Mouse (Mus musculus) left cerebral cortex, adult 11 months (tissue): ENCODE data around the gene Mcu.

Experiments used
- DNase-seq: peaks from one replicate; pipeline ENCODE4 v3.0.0; 2022; ENCODE audit warnings: low spot score

Gene Mcu

DNA sequence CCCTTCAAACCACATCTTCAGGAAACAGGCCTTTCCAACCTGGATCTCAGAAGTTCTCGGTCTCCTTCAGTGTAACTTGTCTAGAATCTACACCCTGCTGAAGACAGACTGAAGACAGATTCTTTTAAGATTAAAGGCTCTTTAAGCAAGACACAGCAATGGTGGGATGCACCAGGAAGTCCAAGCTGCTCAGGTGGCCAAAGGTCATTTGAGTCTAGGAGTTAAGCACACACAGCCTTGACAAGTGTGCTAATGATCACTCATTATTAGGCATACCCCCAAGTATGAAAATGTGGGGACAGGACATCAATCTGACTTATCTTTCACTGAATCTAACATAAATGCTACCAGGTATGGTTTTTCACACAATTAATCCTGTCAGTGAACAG is 47.0 kb downstream of the Mcu start:
- DNase-seq = no peak

DNA sequence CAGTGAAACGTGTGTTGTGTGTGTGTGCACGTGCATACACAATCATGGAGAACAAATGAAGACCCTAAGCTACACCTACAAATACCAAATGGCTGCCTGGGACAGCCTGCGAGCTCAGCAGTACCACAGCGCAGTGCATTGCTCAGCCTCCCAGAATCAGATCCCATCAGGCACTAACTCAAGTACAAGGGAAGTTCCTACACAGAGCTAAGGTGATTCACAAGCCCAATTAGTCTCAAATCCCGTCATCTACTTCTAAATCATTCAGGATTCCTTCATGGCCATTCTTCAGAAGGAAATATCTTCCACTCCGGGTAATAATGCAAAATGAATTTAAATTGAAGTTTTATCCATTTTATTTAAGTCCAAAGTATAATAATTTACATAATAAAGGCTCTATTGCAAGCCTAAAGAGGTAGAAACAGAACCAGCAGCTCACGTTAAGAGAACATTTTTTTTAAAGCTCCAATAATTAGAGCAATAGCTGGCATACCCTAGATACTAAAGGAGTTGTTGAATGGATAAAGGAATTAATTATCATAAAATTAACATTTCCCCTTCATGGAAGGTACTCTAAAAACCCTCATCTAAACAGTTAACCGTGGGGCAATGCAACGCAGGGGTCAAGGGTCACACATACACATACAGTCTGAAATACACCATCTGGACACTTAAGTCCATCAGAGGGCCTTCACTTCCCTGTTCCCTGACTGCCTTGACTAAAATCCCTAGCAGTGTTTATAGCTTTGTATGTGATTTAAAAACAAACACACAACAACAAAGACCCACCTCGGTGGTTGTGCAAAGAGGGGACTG is 47.6 kb downstream of the Mcu start:
- DNase-seq = no peak

- DNase-seq = no peak
These were observed 49.5 kb downstream of the Mcu start for GRCm38 (mm10) chr10:59566968-59567367.

DNA sequence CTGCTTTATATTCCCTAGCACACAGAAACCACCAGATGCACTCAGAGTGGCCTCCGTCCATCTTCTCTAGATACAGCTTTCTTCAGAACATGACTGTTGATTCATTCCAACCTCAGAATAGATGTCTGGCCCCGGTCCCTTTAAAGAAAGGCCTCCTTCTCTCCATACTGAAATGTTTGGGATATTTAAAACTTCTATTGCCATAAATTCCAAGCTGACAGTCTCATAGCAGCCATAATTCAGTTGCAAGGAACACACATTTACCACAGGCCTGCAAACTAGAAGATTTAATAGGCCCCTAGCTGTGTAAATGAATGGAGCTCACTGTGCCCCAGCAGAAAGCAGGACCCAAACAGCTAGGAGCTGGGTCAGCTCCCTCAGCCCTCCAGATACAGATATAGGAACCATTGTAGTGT is 50.5 kb downstream of the Mcu start:
- no peak for DNase-seq

GRCm38 (mm10) chr10:59564551-59564950 is 51.9 kb downstream of the Mcu start:
- no peak for DNase-seq

GRCm38 (mm10) chr10:59562511-59562910 is 54.0 kb downstream of the Mcu start:
- no peak for DNase-seq

DNA sequence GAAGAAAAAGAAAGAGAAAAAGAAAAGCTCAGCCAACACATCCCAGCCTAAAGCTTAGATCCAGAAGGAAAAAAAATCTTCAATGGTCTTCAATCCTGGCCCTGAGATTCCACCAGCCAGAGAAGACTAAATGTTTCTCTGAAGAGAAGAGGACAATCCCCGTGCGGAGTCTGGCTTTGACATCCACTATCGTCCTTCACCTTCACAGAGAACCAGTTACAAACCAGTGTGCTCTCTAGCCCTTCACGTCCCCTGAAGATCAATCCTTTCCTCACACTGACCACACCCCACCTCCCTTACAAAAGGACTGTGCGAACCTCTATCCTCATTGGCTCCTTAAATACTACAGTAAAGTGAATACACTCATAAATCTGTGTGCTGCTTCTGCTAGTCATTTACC is 56.4 kb downstream of the Mcu start:
- no peak for DNase-seq

GRCm38 (mm10) chr10:59558602-59559001 is 57.9 kb downstream of the Mcu start:
- no peak for DNase-seq

- no peak for DNase-seq
These were observed 58.3 kb downstream of the Mcu start for GRCm38 (mm10) chr10:59558164-59558563.

DNA sequence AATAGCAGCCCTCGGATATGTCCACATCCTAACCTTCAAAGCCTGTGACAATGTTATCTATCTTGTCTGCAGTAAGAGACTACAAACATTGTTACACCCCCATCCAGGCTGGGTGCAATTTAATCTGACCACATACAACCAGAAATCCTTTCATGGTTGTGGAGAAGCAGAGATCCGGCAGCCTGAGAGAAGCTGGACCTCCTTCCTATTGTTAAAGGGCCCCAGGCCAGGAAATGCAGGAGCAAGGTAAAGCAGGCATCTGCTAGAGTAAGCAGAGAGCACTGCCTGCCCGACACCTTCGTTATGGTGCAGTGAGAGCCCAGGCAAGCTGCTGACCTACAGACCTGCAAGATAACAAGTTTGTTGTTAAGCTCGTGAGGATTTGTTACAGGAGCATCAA is 60.0 kb downstream of the Mcu start:
- DNase-seq = no peak

DNA sequence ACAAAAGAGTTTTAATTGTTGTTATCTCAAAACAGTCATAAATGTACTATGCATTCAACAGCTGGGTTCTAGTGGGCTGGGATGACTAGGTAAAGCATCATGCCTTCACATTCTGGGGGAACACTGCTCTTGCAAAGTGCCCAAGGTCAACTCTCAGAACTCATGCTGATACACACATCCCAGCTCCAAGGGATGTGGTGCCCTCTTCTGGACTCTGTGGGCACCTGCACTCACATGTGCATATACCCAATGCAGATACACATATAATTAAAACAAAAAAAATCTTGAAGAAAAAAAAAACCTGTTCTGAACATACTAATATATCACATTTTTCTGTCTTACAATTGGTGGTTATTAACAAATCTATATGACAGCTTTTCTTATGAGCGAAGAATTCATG is 62.2 kb downstream of the Mcu start:
- no peak for DNase-seq

DNA sequence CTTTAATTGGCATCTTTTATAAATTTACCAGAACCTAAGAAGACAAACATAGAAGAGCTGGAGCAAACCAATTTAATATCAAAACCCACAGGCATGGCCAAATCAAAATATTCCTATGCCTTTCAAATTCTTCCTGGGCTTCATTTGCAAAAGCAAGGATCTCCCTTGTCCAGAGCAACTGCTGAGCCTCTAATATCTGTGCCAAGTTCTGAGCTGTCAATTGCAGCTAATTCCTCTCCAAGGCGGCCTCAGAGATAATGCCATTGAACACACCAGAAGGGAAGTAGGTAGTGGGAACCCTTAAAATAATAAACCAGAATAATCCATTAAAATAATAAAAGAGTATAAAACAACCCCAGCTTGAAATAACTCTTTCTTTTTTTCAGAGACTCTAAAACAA is 64.0 kb downstream of the Mcu start:
- no peak for DNase-seq

DNA sequence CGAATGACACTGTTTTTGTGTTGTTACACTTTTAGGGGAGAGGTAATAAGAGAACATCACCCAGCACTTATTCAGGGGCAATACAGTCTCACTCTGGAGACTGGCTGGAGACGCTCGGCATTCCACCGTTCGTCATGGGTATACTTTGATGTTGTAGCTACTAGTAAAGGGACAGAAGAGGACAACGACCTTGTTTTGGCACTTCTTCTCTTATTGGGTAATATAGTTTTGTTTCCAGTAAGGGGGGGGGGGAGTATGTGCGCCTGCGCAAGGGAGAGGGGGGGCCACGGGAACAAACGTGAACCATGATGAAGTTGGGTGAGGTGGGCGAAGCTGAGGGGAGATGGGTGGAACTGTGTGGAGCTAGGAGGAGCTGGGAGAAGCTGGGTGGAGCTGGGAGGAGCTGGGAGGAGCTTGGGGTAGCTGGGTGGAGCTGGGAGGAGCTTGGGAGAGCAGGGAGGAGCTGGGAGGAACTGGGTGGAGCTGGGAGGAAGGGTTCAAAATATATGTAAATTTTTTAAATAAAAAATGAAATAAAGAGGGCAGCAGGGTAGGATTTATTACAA is 67.6 kb downstream of the Mcu start:
- no peak for DNase-seq

DNA sequence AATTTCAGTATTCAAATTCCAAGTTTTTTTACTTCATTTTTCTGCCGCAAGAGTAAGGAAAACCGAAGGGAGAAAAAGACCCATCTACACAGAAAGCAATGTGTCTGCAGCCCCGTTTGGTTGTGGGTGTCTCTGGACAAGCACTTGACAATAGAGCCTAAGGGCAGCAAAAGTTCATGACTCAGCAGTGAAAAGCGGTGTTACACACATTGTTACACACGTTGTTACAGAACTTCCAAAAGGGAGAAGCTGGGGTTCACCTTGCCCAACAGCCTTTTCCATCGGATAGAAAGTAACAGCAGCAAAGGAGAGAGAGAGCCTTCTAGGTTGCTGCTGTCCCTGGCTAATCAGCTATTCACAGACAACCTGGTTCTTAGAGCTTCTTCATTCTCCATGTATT is 68.3 kb downstream of the Mcu start:
- DNase-seq = no peak

DNA sequence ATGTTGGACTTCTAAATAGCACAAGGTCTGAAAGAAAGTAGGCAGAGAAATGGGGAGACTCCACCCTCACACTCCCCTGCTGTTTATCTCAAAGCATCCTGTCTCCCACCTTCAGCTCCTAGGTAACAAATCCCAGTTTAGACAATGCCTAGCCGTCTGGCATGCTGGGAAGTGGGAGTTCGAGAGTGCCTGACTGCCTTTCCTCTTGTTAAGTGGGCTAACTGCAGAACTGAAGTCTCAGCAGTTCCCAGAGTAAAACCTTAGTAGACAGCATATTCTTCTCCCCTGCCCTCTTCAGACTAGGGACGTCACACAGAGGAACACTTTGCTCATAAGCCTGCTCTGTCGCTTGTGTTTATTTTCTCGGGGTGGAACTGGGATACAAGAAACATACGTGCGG is 69.1 kb downstream of the Mcu start:
- DNase-seq = no peak

DNA sequence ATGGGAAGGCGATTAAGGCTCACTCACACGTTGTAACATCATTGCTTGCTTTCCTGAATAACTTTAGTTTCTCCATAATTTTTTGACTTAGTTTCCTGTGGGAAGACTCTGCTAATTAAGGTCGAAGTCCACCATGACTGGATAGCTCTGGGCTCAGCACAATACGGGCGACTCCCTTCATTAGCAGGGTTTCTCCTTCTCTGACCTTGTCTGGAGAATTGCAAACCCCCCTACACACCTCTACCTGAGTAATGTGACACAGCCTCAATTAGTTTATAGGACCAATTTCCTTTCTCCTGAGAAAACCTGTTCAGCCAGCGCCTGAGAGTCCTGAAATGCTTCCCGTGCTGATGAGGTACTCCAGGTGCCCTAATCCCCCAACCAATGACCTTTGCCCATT is 71.3 kb downstream of the Mcu start:
- no peak for DNase-seq

DNA sequence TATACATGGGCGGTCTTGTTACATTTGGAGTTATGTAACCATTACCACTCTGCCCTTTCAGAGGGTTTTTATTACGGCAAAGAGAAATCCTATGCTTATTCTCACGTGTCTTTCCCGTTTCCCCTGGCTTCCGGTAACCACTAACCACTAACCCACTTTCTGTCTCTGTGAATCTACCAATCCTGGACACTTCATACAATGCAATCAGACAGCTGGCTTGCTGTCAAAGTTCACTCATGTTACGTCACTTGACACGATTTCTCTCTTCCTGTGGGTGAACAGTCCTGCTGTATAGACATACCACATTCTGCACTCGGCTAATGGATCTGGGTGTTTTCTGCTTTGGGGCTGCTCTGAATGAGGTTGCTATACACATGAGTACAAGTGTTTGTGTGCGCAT is 73.1 kb downstream of the Mcu start:
- DNase-seq = no peak

- no peak for DNase-seq
These were observed 75.0 kb downstream of the Mcu start for GRCm38 (mm10) chr10:59541466-59541865.

DNA sequence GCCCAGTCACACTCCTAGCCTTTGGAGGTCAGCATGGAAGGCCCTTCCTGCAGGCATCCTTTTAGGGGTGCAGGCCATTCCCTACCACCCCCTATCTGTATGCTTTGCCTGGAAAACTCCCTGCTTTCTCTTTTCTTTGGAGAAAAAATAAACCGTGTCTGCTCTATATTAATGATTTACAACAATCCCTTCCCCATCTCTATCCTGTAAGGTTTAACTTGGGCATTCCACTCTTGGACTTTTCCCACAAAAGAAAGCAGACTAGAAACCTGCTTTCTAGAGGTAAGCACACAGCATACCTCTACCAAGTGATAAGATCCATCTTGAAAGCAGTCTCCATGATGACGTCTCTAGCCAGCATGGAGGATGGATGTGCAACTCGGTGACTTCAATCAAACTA is 75.9 kb downstream of the Mcu start:
- DNase-seq = no peak

- no peak for DNase-seq
These were observed 76.4 kb downstream of the Mcu start for GRCm38 (mm10) chr10:59540081-59540480.

DNA sequence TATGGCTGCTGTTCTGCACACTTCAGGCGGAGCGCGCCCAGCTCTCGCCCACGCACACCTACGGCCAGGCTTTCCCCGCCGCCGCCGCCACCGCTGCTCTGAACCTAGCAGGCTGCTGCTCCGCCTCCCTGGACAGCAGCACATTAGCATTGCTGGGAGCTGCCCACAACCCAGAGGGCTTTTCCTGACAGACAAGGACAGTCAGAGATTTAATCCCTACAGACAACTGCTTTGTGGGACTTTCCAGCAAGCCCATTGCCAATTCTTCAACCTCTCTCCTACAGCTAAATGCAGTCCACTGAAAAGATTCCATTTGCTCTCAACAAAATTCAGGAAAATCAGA is 77.0 kb downstream of the Mcu start:
- DNase-seq = no peak

DNA sequence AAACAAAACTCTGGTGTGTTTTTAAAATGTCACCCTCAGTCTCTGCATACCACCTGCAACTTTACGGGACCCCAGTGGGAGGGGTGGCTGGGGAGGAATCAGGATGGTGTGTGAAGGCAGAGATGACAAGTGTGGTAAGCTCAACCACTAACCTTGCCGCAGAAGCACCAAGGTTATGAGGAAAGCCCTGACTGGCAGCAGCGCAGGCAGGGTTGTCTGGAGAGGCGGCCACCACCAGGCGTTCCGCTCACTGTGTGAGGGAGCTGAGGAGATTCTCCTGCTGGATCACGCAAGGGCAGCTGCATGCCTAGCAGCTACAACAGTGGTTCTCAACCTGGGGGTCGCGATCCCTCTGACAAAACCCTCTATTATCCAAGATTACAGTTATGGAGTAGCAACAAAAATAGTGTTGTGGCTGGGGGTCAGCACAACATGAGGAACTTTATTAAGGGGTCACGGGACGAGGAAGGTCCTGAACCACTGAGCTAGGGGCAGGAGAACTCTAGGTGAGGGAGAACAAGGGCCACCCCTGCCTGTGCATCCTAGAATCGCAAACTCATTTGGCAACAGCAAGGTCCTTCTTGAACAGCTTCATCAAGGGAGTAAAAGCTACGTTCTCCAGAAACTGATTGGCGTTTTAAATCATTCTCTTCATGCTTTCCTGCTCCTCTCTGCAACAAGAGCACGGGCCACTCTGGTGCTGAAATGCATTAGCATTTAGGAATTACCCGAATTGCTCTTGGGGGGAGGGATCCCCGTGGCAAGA is 77.5 kb downstream of the Mcu start:
- no peak for DNase-seq

DNA sequence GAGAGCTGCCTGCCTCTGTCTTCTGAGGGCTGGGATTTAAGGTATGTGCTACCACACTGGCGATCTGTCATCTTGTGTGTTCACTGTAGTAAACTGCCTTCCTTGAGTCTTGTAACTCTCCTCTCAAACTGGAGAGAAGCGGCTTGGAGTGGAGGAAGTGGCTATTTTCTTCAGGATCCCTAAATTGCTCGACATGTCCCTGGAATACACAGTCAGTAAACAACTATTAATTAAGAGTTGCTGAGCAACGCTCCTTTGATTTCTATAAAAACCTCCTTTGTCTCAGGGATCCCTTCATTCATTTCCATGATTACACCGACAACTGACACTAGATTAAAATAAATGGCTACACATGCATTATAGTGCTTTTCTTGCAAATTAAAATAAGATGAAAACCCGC is 78.4 kb downstream of the Mcu start:
- DNase-seq = no peak

- DNase-seq = no peak
These were observed 78.9 kb downstream of the Mcu start for GRCm38 (mm10) chr10:59537579-59537978.
